Comparison of ENCODE assay signal across 8 mouse cellular contexts in the genomic region with DNA sequence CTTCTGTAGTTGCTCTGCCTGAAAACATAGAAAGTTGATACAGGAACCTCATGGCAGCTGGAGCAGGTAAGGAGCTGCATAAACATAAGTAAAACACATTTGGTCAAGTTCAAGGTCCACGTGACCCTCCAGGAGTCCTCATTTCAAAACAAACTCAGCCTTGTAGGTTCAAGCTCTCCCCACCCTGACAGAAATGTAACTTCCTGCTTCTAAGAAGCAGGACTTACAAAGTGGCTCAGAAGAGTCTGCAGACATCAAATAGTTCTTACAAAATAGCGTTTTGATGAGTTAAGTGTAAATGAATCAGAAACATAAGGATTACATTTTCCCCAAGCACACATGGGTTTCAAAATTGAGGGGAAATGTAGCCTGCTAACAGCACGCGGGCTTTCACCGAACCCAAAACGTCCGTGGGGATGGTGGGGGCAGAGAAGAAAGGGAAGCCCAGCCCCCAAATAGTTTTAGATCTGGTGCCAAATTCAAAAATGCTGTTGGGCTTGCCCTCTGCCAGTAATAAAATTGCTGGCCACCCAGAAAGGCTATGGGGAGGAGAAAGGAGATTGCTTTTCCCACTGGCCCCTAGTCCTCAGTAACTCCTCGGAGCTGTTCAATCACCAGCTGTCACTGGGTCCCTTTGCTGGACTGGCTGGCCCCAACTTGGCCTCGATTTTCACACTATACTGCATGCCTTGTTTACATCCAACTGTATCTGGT.
DNase-seq lines count a peak whose midpoint lies in the region; ATAC-seq and TF ChIP-seq lines count a peak whose summit lies in the region.

No protein-coding gene starts in this region.

- no peaks in the 10 kb centered on the region for H3K27me3 ChIP-seq in hindbrain, postnatal 0 days (ENCODE audit: insufficient read depth, low read length)
- H3K27me3 ChIP-seq in hindbrain, embryonic 13.5 days, result no peaks in the 10 kb centered on the region
- H3K27me3 ChIP-seq in kidney, embryonic 16.5 days (ENCODE audit: insufficient read depth, low read length), result no peaks in the 10 kb centered on the region
- no peaks in the 10 kb centered on the region for H3K27me3 ChIP-seq in stomach, embryonic 16.5 days (ENCODE audit: control insufficient read depth, insufficient read depth, low read length)

- 45% methylated on average over 9 of the region's 9 CpGs for WGBS in hindbrain, postnatal 0 days
- 55% methylated on average over 9 of the region's 9 CpGs for WGBS in hindbrain, embryonic 13.5 days
- WGBS in kidney, embryonic 16.5 days, result 30% methylated on average over 9 of the region's 9 CpGs
- 23% methylated on average over 9 of the region's 9 CpGs for WGBS in stomach, embryonic 16.5 days

- peak; percentile 48 for DNase-seq in hindbrain, postnatal 0 days (ENCODE audit: low spot score)
- DNase-seq in retina, postnatal 1 day, result peak; percentile 48
- no peak for DNase-seq in retina, embryonic 14.5 days (ENCODE audit: low spot score)
- DNase-seq in frontal cortex, adult 2 months (ENCODE audit: extremely low spot score in 1 of 2, low spot score in 1 of 2), result no peak

- no peak overlapping the region for H3K4me2 ChIP-seq in hindbrain, postnatal 0 days (ENCODE audit: low read depth, low read length)
- no peak overlapping the region for H3K4me2 ChIP-seq in hindbrain, embryonic 13.5 days
- 0 out of 2 replicates have a peak overlapping the region, but pooled peaks have one; percentile 2 for H3K4me2 ChIP-seq in kidney, embryonic 16.5 days (replicated peaks; ENCODE audit: low read depth, low read length)
- peak overlapping the region; percentile 35; the same call in 1 of the 2 replicates for H3K4me2 ChIP-seq in stomach, embryonic 16.5 days (ENCODE audit: low read depth, low read length)

- H3K27ac ChIP-seq in hindbrain, postnatal 0 days, result no peak overlapping the region
- no peak overlapping the region for H3K27ac ChIP-seq in hindbrain, embryonic 13.5 days
- H3K27ac ChIP-seq in kidney, embryonic 16.5 days (ENCODE audit: low read length), result peak overlapping the region; percentile 70
- no peak overlapping the region for H3K27ac ChIP-seq in stomach, embryonic 16.5 days (ENCODE audit: low read length)

- no peak overlapping the region for H3K4me3 ChIP-seq in hindbrain, postnatal 0 days (ENCODE audit: low read length)
- H3K4me3 ChIP-seq in hindbrain, embryonic 13.5 days, result no peak overlapping the region
- no peak overlapping the region for H3K4me3 ChIP-seq in kidney, embryonic 16.5 days (ENCODE audit: low read length)
- no peak overlapping the region for H3K4me3 ChIP-seq in stomach, embryonic 16.5 days (replicated peaks; ENCODE audit: low read length)

- H3K9me3 ChIP-seq in hindbrain, postnatal 0 days (ENCODE audit: low read length), result no peaks in the 10 kb centered on the region
- H3K9me3 ChIP-seq in hindbrain, embryonic 13.5 days, result no peaks in the 10 kb centered on the region
- H3K9me3 ChIP-seq in kidney, embryonic 16.5 days (ENCODE audit: low read length), result no peaks in the 10 kb centered on the region
- no peaks in the 10 kb centered on the region for H3K9me3 ChIP-seq in stomach, embryonic 16.5 days (replicated peaks; ENCODE audit: control insufficient read depth, low read length)

- H3K9ac ChIP-seq in hindbrain, postnatal 0 days (replicated peaks; ENCODE audit: low read length), result no peak overlapping the region
- H3K9ac ChIP-seq in hindbrain, embryonic 13.5 days, result no peak overlapping the region
- no peak overlapping the region; the same call in 1 of the 2 replicates for H3K9ac ChIP-seq in kidney, embryonic 16.5 days (replicated peaks; ENCODE audit: low read length)
- no peak overlapping the region for H3K9ac ChIP-seq in stomach, embryonic 16.5 days (ENCODE audit: low read length)

- H3K4me1 ChIP-seq in hindbrain, postnatal 0 days (ENCODE audit: insufficient read depth, low read length), result no peaks in the 10 kb centered on the region
- H3K4me1 ChIP-seq in hindbrain, embryonic 13.5 days (replicated peaks), result no peaks in the 10 kb centered on the region; the same call in 1 of the 2 replicates
- H3K4me1 ChIP-seq in kidney, embryonic 16.5 days (ENCODE audit: insufficient read depth, low read length), result peaks cover 12% of the 10 kb centered on the region
- H3K4me1 ChIP-seq in stomach, embryonic 16.5 days (ENCODE audit: control insufficient read depth, insufficient read depth, low read length), result 0 out of 2 replicates have a peak, but pooled peaks cover 5% of the 10 kb centered on the region

- peak; percentile 62; the same call in 1 of the 2 replicates for ATAC-seq in hindbrain, postnatal 0 days
- ATAC-seq in hindbrain, embryonic 13.5 days (ENCODE audit: low FRiP score), result no peak
- peak; percentile 71; the same call in 1 of the 2 replicates for ATAC-seq in kidney, embryonic 16.5 days (ENCODE audit: low FRiP score, low TSS enrichment)
- no peak for ATAC-seq in stomach, embryonic 16.5 days (ENCODE audit: insufficient read depth, low FRiP score)
- no peak for ATAC-seq in megakaryocyte, adult 5-6 weeks (ENCODE audit: poor library complexity, severe bottlenecking)

- no peaks in the 10 kb centered on the region for H3K36me3 ChIP-seq in hindbrain, postnatal 0 days (ENCODE audit: insufficient read depth, low read length)
- H3K36me3 ChIP-seq in hindbrain, embryonic 13.5 days, result no peaks in the 10 kb centered on the region
- H3K36me3 ChIP-seq in kidney, embryonic 16.5 days (ENCODE audit: insufficient read depth, low read length), result no peaks in the 10 kb centered on the region
- no peaks in the 10 kb centered on the region for H3K36me3 ChIP-seq in stomach, embryonic 16.5 days (ENCODE audit: control insufficient read depth, insufficient read depth, low read length)

- TF ChIP-seq CTCF in hindbrain, postnatal 0 days (IDR thresholded peaks at IDR 0.05; ENCODE audit: low read depth), result no peak

Comparison
In these comparisons a context has a peak if more than half of its experiments do, and no peak if none do; other contexts are left out.
1. ATAC-seq: peak in hindbrain, postnatal 0 days (single experiment) and kidney, embryonic 16.5 days (single experiment); none in hindbrain, embryonic 13.5 days (single experiment), stomach, embryonic 16.5 days (single experiment) and megakaryocyte, adult 5-6 weeks (single experiment).
2. DNase-seq: peak in hindbrain, postnatal 0 days (single experiment) and retina, postnatal 1 day (single experiment); none in retina, embryonic 14.5 days (single experiment) and frontal cortex, adult 2 months (0 of 2).
3. H3K4me2 ChIP-seq: peak in kidney, embryonic 16.5 days (single experiment) and stomach, embryonic 16.5 days (single experiment); none in hindbrain, postnatal 0 days (single experiment) and hindbrain, embryonic 13.5 days (single experiment).